Mouse (Mus musculus): ENCODE measurements at regions not wholly inside any gene's neighbourhood (a gene's known extent, or its start where the extent isn't known, plus 50 kb on each side); places are given as distances from the start of the nearest gene placed in this dataset.

DNA sequence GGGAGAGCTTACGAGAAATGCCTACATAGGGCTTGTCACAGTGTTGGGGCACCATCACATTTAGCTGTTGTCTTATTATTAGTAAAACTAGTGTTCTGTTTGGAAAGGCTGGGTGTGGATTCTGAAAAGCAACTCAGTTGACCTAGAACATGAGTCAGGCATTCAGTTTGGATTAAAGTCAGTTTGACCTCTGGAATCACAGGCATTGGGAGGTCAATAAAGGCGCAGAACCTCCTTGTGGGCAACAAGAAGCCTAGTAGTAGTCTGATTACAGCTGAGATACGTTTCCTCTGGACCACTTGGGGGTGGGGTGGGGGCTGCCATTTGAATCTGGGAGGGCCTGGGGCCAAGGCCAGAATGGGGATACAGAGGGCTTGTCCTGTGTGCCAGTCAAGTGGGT, 52.1 kb upstream of the Map3k1 start:
- no peaks in the 10 kb centered on the region for H3K36me3 ChIP-seq
- no peak overlapping the region for H3K4me2 ChIP-seq
- no peak for ATAC-seq (ENCODE audit: low read depth)
- no peak overlapping the region for H3K4me3 ChIP-seq
- peaks cover 3% of the 10 kb centered on the region; the same call in 1 of the 2 replicates for H3K9me3 ChIP-seq
- H3K4me1 ChIP-seq (replicated peaks), result no peaks in the 10 kb centered on the region
- no peak overlapping the region for H3K9ac ChIP-seq
- no peaks in the 10 kb centered on the region for H3K27me3 ChIP-seq
- WGBS, result 84% methylated on average over 3 of the region's 3 CpGs
- H3K27ac ChIP-seq (replicated peaks), result no peak overlapping the region

DNA sequence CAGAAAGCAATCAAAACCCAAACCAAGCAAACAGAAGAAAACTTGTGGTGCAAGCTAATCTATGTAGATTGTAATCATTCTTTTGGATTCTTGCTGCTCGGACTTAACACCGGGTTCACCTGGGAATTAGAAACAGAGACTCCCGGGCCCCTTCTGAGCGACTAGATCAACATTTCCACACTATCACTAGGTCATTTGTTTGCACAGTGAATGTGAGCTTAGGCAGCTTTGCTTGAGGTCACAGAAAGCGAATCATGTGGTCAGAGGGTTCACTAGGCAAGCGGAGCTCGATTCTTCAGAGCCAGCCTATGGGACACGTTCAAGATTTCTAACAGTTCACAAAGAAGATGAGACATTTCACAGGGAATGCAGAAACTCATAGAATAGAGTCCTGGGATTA, 53.5 kb upstream of the Map3k1 start:
- no peak for ATAC-seq (ENCODE audit: low read depth)
- no peak overlapping the region for H3K27ac ChIP-seq (replicated peaks)
- no peaks in the 10 kb centered on the region for H3K27me3 ChIP-seq
- peaks cover 3% of the 10 kb centered on the region; the same call in 1 of the 2 replicates for H3K9me3 ChIP-seq
- H3K4me2 ChIP-seq, result no peak overlapping the region
- WGBS, result 85% methylated on average over 8 of the region's 8 CpGs
- no peaks in the 10 kb centered on the region for H3K36me3 ChIP-seq
- H3K4me3 ChIP-seq, result no peak overlapping the region
- peaks cover 2% of the 10 kb centered on the region for H3K4me1 ChIP-seq (replicated peaks)
- H3K9ac ChIP-seq, result no peak overlapping the region

DNA sequence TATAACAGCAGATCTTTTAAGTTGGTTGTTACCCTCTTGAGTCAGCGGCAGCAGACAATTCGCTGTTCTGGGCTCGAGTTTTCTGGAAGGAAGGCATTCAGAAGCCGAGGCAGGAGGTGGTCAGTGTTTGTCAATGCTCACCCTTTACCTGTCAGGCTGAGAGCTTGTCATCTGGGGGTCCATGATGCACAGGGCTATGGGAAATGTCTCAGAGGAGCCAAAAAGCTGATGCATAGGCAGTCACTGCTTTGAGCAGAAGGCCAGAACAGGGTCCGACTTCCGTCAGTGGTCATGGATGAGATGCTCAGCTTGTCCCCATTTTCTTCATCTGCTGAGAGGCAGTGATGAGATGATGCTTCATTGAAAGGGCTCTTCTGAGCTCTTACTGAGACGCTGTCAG, 57.2 kb upstream of the Map3k1 start:
- Histone ChIP-seq H3K27me3 (no peaks in the 10 kb centered on the region), H3K4me3 (no peak overlapping the region), H3K4me2 (no peak overlapping the region), H3K27ac (replicated peaks) (no peak overlapping the region), H3K36me3 (no peaks in the 10 kb centered on the region), H3K9me3 (no peaks in the 10 kb centered on the region), H3K4me1 (replicated peaks) (peaks cover 34% of the 10 kb centered on the region), H3K9ac (no peak overlapping the region)
- no peak for ATAC-seq (ENCODE audit: low read depth)
- 94% methylated on average over 7 of the region's 7 CpGs for WGBS

DNA sequence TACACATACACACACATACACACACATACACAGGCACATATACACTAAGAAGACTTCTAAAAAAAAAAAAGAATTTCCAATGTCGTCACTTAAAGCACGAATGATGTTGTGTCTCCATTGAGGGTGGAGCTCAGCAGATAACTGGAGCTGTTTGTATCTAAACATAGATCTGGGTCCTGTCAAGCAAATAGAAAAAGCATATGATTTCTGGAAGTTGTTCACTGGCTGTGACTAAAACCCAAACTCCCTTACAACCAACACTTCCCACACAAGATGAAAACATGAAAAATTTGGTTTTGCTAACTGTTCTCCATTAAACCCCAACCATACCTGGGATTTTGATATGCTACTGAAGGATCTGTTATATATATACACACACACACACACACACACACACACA, 58.5 kb upstream of the Map3k1 start:
- no peak for ATAC-seq (ENCODE audit: low read depth)
- Histone ChIP-seq H3K4me3 (no peak overlapping the region), H3K27ac (replicated peaks) (peak overlapping the region; percentile 77; the same call in 1 of the 2 replicates)

DNA sequence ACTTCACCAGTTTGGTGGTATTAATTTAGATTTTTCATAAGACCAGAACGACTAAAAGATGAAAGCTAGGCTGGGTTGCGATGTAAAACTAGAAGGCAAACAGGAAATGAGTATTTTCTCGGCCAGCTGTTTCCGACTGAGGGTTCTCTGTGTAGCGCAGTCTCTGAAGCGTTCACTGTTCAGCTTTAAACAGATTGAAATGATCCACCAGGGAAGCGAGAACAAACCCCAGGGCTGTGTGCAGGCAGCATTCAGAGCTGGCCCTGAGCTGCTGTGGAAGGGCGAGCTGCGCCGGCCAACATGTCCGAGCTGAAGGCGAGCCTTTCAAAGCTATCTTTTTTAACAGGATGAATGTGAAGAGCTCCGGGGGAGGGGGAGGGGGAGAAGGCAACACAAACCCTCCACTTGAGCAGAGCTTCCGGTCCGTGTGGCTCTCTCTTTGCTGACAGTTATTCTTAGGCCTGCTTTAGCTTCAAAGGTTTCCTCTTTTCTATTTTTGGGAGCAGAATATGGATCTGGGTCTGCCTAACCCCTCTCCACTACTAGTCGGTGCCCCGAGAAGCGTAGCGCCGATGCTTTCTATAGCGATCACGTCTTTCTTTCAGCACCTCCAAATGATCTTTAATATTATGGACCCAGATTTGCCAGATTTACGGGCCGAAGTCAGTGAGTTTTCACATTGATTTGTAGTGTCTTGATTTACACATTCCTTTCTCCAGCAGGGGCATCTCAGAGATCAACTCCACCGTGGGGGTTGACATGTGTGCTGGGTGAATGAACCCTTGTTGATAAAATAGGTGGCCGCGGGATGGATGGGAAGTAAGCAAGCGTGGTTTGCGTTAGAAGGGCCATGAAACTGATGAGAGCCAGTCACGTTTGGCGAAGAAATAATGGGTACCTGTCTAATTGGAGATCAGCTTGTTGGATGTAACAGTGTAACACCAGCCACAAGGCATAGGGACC, 59.3 kb upstream of the Map3k1 start:
- Histone ChIP-seq H3K27ac (replicated peaks) (peak overlapping the region; percentile 77), H3K4me3 (no peak overlapping the region), H3K4me2 (peak overlapping the region; percentile 41), H3K27me3 (no peaks in the 10 kb centered on the region), H3K9me3 (no peaks in the 10 kb centered on the region), H3K9ac (peak overlapping the region; percentile 46; the same call in 1 of the 2 replicates), H3K4me1 (replicated peaks) (peaks cover 34% of the 10 kb centered on the region), H3K36me3 (no peaks in the 10 kb centered on the region)
- 48% methylated on average over 31 of the region's 31 CpGs for WGBS
- ATAC-seq (ENCODE audit: low read depth), result peak; percentile 78

More for the DNA sequence above, 58.5 kb upstream of the Map3k1 start:
- WGBS, result 88% methylated on average over 2 of the region's 2 CpGs
- Histone ChIP-seq H3K4me1 (replicated peaks) (peaks cover 34% of the 10 kb centered on the region), H3K36me3 (no peaks in the 10 kb centered on the region), H3K9me3 (no peaks in the 10 kb centered on the region), H3K4me2 (no peak overlapping the region), H3K27me3 (no peaks in the 10 kb centered on the region), H3K9ac (no peak overlapping the region)

DNA sequence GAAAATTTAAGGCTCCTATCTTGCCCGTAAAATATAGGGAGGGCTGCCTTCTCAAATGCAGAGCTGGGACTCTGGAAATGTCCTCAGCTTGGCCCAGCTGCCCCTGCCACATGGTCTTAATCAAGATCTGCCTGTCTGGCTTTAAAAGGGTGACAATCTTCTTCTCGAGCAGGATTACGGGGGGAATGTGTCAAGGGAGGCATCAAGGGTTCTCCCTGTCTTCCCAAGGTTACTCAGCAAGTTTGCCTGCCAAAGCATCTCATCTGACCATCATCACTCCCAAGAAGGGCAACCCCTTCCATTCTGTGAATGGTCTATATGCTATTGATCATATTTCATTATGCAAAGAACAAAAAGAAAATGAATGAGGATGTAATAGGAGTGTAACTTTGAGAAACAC, 60.2 kb upstream of the Map3k1 start:
- Histone ChIP-seq H3K9ac (no peak overlapping the region), H3K27me3 (no peaks in the 10 kb centered on the region), H3K4me2 (no peak overlapping the region), H3K4me1 (replicated peaks) (peaks cover 34% of the 10 kb centered on the region), H3K27ac (replicated peaks) (no peak overlapping the region), H3K4me3 (no peak overlapping the region), H3K9me3 (no peaks in the 10 kb centered on the region), H3K36me3 (no peaks in the 10 kb centered on the region)
- WGBS, result 63% methylated on average over 3 of the region's 3 CpGs
- no peak for ATAC-seq (ENCODE audit: low read depth)

DNA sequence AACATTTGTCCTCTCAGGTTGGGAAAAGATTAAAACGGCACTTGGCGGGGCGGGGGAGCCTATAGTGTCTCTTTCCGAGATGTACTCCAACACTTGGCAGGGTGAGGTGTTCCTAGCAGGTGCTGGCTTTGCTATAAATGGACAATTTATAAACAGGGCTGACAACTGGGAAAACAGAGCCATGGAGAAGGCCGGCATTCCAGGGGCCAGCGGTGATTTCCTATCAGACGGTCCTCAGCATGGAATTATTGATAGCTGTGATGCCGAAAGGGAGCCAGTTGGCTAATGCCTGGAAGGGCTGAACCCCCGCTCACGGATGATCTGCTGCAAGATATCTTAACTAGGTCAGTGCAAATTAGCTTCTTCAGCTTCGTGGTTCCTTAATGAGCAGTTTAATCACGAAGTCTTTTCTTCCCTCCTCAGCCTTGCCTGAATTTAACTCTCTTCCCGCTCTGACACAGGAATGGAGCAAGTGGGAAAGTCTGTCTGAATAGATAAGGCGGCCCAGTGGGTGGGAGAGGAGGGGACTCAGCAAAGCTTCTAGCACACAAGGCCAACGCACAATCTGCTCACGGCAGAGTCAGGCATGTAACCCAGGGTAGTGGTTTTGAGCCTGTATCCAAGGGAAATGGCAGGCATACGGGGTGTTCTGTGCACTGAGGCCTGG, 61.1 kb upstream of the Map3k1 start:
- Histone ChIP-seq H3K36me3 (no peaks in the 10 kb centered on the region), H3K9ac (no peak overlapping the region), H3K27ac (replicated peaks) (peak overlapping the region; percentile 29; the same call in 1 of the 2 replicates), H3K4me2 (no peak overlapping the region), H3K4me1 (replicated peaks) (peaks cover 34% of the 10 kb centered on the region), H3K9me3 (no peaks in the 10 kb centered on the region), H3K4me3 (no peak overlapping the region), H3K27me3 (no peaks in the 10 kb centered on the region)
- ATAC-seq (ENCODE audit: low read depth), result no peak
- 35% methylated on average over 17 of the region's 17 CpGs for WGBS

DNA sequence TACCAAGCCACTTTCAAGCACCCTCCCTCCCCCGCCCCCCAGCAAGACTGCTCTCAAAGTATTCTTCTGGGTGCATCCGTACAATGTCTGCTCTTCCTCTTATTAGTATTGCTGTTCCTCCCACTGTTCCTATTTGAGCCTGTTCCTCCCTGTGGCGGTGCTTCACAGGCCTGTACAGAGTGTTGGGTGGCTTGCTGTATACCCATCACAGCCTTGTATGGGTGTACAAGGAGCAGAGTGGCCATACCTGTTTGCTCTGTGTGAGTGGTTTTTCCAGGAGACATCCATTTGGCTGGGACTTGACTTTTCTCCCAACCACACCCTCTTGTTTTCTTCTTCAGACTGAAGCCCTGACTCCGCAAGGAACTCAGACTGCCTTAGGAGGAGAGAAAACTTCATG, 61.7 kb upstream of the Map3k1 start:
- Histone ChIP-seq H3K9me3 (no peaks in the 10 kb centered on the region), H3K4me2 (no peak overlapping the region), H3K4me3 (no peak overlapping the region), H3K36me3 (no peaks in the 10 kb centered on the region), H3K27ac (replicated peaks) (no peak overlapping the region), H3K4me1 (replicated peaks) (peaks cover 34% of the 10 kb centered on the region), H3K9ac (no peak overlapping the region), H3K27me3 (no peaks in the 10 kb centered on the region)
- ATAC-seq (ENCODE audit: low read depth), result no peak
- 88% methylated on average over 4 of the region's 4 CpGs for WGBS

DNA sequence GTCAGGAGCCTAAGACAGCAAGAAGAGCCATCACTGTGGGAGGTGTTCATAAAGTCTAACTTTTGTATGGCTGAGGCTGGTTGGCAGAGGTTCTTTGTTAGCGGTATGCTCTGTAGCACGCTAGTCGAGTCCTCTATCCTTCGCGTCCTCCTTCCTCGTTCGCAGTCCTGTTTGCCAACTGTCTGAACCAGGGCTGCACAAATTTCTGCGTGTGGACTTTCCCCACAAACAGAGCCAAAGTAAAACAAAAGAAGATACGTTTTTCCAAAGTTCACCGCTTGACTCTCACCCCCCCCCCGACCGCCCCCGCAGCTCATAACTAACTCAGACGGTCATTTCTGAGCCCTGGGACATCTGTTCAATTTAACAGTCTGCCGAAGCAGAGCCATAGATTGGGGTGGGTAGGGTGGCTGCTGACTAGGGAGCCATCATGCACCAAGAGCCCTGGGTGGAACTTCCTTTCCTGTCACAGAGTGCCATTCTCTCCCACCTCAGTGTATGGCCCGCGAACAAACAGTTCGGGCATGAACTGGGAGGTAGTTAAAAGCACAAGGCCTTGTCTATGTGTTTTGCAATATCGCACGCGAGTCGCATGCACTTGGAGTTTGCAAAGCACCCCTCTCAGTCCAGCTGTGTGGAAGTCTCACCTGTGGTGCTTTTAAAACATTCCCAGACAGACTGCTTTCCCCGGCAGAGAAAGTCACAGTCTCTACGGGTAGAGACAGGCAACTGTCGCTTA, 63.0 kb upstream of the Map3k1 start:
- Histone ChIP-seq H3K4me2 (no peak overlapping the region), H3K4me1 (replicated peaks) (peaks cover 34% of the 10 kb centered on the region), H3K27ac (replicated peaks) (no peak overlapping the region), H3K9ac (no peak overlapping the region), H3K36me3 (no peaks in the 10 kb centered on the region), H3K4me3 (no peak overlapping the region), H3K9me3 (no peaks in the 10 kb centered on the region), H3K27me3 (no peaks in the 10 kb centered on the region)
- no peak for ATAC-seq (ENCODE audit: low read depth)
- 91% methylated on average over 25 of the region's 25 CpGs for WGBS

DNA sequence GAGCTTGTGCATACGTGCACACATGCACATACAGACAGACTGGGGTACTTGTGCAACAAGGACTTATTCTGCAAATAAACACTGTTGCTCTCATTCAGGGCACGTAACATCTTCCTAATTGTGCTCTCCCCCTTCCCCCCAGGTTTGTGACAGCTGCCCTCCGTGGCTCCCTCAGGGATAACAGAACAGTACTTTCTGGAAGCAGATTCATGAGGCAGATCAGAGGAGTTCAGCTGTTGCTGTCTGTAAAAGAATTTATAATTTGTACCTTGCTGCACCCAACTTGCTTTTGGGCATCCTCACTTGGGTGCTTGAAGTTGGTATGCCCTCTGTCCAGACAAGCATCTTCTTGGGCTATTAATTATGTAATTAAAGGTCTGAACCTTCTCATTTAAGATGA, 65.5 kb upstream of the Map3k1 start:
- no peak overlapping the region for H3K9ac ChIP-seq
- no peak overlapping the region for H3K27ac ChIP-seq (replicated peaks)
- whole genome bisulfite sequencing, result 71% methylated on average over 3 of the region's 3 CpGs
- no peaks in the 10 kb centered on the region for H3K9me3 ChIP-seq
- H3K4me3 ChIP-seq, result no peak overlapping the region
- no peaks in the 10 kb centered on the region for H3K36me3 ChIP-seq
- no peaks in the 10 kb centered on the region for H3K27me3 ChIP-seq
- peaks cover 12% of the 10 kb centered on the region for H3K4me1 ChIP-seq (replicated peaks)
- H3K4me2 ChIP-seq, result no peak overlapping the region
- no peak for ATAC-seq (ENCODE audit: low read depth)

DNA sequence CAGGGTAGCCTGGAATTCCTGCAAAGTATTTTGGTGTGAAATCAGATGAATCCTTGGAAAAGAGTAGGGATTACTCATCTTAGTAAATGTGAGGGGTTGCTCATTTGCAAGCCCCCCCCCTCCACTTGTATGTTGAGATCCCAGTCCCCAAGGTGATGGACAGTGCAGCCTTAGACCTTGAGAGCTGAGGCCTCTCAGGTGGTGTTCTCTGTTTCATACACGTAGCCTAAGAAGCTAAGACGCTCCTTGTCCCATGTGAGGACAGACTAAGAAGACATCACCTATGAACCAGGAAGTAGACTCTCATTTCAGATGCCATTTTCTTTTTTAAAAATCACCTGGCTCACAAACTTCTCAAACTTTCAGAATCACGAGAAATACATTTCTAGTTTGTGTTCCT, 67.6 kb upstream of the Map3k1 start:
- 90% methylated on average over 3 of the region's 3 CpGs for WGBS
- H3K27me3 ChIP-seq, result no peaks in the 10 kb centered on the region
- ATAC-seq (ENCODE audit: low read depth), result no peak

DNA sequence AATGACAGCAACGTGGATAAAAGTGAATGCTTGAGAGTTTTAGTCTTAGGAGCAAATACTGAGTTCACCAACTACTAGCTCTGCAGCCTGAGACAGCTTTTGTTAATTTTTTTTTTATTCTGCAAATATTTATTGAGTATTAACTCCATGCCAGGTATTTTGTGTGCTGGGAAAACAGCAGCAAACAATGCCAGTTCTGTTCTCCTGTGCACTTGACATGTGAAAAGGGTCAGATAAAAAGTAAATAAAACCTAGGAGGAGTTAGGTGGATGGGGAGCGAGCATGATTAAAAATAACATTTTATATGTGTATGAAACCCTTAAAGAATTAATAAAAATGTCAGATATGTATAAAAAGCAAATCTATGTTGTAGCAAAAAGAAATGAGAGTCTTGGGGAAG, 68.1 kb upstream of the Map3k1 start:
- Histone ChIP-seq H3K9ac (no peak overlapping the region), H3K9me3 (no peaks in the 10 kb centered on the region), H3K27me3 (no peaks in the 10 kb centered on the region), H3K4me2 (no peak overlapping the region), H3K36me3 (no peaks in the 10 kb centered on the region), H3K4me3 (no peak overlapping the region), H3K27ac (replicated peaks) (no peak overlapping the region), H3K4me1 (replicated peaks) (no peaks in the 10 kb centered on the region)
- 80% methylated on average over 2 of the region's 2 CpGs for WGBS
- no peak for ATAC-seq (ENCODE audit: low read depth)

More for the DNA sequence above, 67.6 kb upstream of the Map3k1 start:
- Histone ChIP-seq H3K36me3 (no peaks in the 10 kb centered on the region), H3K4me1 (replicated peaks) (no peaks in the 10 kb centered on the region), H3K27ac (replicated peaks) (no peak overlapping the region), H3K9ac (no peak overlapping the region), H3K9me3 (no peaks in the 10 kb centered on the region), H3K4me3 (no peak overlapping the region), H3K4me2 (no peak overlapping the region)

Data from neural tube, embryonic 13.5 days (tissue).